Mouse (Mus musculus) ovary, postnatal 10 days (tissue): ENCODE data around the gene Foxk1.

Source experiments
- DNase-seq: peaks from one replicate; pipeline ENCODE4 v3.0.0; 2022; ENCODE audit warnings: low spot score

Foxk1 gene

DNA sequence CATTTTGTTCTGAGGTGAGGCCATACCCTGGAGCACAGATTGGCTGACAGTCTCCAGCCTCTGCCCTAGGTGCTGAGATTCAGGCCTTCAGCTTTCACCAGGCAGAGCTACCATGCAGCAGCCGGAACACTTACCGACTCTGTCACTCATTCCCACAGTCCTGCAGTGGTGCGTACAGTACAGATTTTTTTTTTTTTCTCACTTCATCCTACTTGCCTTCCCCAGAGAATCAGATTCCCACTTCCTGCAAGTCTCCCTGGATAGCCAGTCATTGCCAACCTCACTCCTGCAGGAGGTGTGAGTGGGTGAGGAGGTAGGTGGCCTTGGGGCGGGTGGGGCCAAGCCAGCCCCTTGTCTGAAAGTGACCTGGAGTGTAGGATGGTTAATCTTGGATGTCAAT is 19.0 kb downstream of the Foxk1 start:
- no peak for DNase-seq

GRCm38 (mm10) chr5:142420920-142421319 is 19.6 kb downstream of the Foxk1 start:
- no peak for DNase-seq

DNA sequence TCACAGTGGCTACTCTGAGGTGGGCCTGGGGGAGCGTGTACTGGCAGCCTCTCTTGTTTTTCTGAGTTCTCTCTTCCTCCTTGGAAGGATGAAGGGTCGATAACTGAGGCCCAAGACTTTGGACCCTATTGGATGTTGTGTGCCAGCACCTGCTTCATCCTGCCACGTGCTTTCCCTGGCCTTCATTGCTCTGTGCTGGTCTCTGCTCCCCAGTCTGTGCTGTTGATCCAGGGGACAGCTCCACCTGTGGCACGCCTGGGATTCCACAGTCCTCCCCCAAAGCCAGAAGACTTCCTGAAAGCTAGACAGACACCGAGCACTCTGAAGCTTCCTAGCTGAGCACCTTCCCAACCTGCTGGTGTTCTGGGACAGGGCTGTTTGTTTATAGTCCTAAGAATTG is 20.6 kb downstream of the Foxk1 start:
- no peak for DNase-seq

- DNase-seq = no peak
Measured at GRCm38 (mm10) chr5:142423141-142423540, 21.8 kb downstream of the Foxk1 start.

- DNase-seq = no peak
Measured at GRCm38 (mm10) chr5:142423701-142424100, 22.4 kb downstream of the Foxk1 start.

- DNase-seq = peak; percentile 46
Measured at GRCm38 (mm10) chr5:142424627-142425349, 23.5 kb downstream of the Foxk1 start.

DNA sequence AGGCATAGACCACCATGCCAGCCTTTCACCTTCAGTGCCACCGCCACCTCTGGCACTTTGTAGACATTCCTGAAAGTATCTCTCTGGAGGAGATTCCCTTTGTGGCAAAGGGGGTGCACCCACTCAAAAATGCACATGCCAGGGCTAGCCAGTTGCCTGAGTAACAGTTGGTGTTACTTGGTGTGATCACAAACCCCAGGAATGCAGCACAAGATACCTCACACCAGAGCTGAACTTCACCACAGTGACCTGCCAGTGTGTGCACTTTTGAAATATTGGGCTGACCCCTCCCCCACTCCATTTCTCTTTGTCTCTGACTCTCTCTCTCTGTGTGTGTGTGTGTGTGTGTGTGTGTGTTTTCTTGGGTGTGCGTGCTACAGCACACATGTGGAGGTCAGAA is 25.2 kb downstream of the Foxk1 start:
- DNase-seq = no peak

- no peak for DNase-seq
Measured at GRCm38 (mm10) chr5:142427876-142428275, 26.6 kb downstream of the Foxk1 start.

DNA sequence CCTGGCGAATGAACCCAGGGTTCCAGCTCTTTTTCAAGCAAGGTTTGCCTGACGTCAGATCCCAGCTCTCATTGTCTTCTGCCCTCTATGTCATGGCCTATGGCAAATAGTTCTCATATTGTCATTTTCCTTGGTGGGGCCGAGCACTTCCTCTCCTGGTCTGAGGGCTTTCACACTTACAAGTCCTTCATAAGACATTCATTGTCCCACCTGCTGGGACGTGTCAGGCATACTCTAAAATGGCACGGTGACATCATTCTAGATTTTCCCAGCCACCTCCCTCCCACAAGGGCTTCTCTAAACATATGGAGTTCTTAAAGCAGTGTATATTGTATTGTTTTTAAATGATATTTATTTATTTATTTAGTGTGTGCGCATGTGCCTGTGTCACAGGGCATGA is 27.4 kb downstream of the Foxk1 start:
- DNase-seq = no peak

DNA sequence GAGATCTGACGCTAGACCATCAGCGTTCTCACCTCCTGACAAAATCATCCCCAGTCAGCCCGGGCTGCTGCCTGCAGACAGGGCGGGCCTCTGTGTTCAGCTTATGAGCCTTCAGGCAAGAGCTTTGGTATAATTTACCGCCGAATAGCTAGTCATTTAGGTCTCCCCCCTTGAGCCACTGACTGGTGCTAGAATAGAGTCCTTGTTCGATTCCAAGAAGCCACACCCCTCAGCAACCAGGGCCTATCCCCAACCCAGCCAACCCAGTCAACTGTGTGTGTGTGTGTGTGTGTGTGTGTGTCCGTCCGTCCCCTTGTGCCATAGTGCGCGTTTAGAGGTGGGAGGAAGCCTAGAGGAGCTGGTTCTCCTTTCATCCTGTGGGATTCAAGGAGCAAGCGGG is 29.7 kb downstream of the Foxk1 start:
- no peak for DNase-seq

GRCm38 (mm10) chr5:142431811-142432434 is 30.6 kb downstream of the Foxk1 start:
- DNase-seq = no peak

- DNase-seq = no peak
Measured at GRCm38 (mm10) chr5:142432695-142433094, 31.4 kb downstream of the Foxk1 start.

DNA sequence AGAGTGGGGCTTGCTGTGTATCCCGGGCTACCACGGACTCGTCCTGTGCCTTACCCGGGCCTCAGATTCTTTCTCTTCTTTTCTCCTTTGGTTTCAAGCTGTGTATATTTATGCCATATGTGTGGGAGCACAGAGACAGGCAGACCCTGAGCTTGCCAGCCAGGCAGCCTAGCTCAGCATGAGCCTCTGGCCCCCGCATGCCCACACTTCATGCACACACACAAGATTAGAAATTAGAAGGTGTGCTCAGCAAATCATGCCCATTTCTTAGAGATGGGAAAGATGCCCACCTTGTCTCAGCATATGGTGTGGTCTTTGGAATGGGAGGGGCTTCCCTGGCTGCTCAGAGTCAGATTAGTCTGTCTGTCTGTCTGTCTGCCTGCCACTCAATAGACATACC is 32.8 kb downstream of the Foxk1 start:
- no peak for DNase-seq

DNA sequence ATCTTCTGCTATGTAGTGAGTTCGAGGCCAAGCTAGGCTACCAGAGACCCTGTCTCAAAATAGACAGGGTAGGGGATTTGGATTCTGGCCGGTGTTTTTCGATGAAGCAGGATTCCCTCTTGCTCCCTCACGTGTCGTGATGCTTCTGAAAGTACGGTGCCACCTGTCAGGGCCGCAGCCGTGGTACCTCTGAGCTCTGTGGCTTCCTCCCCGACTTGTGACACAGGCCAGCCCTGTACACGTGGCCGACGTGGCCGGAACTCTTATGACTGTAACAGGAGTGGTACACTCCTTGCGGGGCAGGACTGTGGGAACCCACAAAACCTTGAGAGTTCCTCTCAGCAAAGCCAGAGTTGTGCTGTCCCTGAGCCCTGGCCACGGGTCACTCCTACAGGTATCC is 34.4 kb downstream of the Foxk1 start:
- DNase-seq = no peak

- DNase-seq = no peak
Measured at GRCm38 (mm10) chr5:142438380-142438938, 37.2 kb downstream of the Foxk1 start.

DNA sequence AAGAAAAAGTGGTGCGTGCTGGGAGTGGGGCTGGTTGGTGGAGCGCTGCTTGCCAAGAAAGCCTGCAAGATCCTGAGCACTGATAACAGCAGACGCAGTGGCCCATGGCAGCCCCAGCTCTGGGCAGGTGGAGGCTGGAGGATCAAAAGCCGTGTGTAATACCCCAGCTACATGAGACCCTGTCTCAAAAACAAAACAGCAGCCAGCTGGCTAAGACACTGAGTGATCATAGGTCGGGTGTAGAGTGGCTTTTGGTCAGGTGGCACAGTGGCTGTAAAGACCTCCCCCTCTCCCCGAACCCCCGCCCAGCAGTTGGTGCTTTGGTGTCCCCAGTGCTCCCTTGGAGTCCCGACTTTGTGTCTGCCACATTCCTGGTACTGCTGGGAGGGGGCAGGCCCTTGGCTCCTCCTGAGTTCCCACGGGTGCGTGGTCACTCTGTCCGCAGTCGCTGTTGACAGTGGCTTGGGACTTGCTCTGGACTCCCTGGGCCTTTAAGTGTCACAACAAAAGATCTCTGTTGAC is 38.7 kb downstream of the Foxk1 start:
- peak; percentile 26 for DNase-seq

DNA sequence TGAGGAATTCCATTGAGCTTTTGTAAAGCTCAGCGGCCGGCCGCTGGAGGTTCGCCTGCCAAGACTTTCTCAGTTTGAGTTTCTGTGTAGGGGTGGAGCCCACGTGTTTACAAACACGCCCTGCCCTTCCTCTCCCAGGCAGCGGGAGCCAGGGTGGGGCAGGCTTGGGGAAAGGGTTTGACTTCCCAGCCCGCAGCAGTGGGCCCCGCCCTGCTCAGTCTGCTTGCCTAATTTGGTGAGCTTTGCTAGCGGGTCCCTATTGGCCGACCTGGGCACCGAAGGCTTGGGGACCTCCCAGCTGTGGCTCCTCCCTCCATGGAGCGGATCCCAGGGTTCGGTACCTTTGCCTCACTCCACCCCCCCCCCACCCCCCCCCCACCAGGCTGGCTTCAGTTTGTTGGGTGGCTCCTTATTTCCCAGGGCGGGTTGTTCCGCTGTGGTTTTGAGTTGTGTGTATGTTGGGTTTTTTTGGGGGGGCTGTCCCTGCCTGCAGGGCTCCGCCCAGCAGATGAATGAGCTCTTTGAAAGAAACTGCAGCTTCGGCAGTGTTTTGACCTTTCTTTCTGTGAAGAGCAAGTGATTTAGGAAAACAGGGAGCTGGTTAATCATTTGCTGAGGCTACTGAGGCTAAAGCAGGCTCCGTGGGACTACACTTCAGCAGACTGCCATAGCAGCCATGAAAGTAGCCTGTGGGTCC is 39.3 kb downstream of the Foxk1 start:
- DNase-seq = peak; percentile 67

DNA sequence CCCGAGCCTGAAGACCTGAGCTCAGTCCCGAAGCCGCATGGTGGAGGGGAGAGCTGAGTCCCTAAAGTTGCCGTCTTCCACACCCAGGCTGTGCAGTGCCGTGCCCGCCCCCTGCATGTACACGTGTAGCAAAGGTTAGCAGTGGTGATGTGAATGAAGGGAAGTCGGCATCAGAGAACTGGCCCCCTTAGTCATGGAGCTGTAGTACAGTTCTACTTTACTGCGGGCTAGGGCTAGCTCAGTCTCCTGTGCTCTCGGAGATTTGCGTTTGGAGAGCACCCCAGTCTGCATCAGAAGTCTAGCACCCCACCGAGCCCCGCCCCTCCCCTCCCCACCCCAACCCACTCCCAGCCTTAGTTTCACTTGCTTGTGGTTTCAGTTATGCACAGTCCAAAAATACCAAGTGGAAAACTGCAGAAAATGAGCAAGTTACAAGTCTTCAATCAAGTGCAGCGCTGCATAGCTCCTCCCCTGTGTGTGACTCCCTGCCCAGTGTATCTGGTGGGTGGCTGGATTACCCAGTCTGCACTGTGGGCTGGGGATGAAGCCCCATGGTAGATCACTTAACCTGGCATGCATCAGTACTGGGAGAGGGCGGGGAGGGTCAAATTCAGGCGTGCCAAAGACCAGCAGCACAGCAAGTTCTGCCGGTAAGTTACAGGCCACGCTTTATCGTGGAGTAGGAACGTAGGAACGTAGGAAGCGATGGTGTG is 40.2 kb downstream of the Foxk1 start:
- no peak for DNase-seq

GRCm38 (mm10) chr5:142442045-142442440 is 40.7 kb downstream of the Foxk1 start:
- no peak for DNase-seq

DNA sequence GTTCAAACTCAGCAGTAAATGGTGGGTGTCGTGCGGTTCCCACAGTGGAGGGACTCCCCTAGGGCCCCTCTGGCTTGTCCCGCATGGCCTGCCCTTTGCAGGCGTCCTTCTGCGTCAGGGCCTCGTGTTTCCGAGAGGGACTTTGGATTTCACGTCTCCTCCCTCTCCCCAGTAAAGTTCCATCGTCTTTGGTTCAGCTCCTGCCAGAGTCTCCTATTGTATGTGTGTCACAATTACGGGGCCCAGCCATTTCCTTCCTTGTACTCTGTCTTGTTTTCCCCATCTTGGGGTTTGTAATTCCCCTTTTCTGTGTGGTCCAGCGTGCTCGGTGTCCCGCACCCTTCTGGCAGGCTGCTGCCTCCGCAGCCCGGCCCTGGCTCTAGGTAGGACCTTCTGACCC is 42.2 kb downstream of the Foxk1 start:
- no peak for DNase-seq

DNA sequence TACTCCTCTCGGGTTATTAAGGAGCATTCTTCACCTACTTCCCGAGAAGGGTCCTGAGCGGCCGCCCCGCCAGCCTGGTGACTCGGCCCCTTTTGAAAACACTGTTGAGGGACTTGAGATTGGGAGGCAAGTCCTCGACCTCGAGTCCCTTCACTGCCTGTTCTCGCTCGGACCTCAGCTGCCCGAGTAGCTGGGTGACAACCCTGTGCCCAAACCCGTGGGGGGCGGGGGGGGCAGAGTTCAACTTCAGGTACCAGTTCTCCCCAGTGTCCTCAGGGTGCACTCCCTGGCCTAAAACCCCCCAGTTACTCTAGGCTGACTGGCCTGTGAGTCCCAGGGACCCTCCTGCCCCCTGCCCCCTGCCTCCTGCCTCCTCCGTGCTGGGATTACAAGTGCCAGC is 42.7 kb downstream of the Foxk1 start:
- no peak for DNase-seq
